Mouse (Mus musculus) liver, adult 2 months (tissue): ENCODE data around the gene 3830406C13Rik. TPM values are rescaled to one million over a fixed set of nuclear protein-coding genes. Genes with fewer than 3 reads are reported as not detected.

Experiments
- DNase-seq: peaks from one replicate; pipeline ENCODE4 v3.0.0-alpha.2; 2011; ENCODE audit warnings: low read depth, low spot score; ENCODE audit errors: extremely low read depth
- H3K27ac ChIP-seq: fragments of 200-500 bp; replicated peaks from 2 replicates; pipeline ENCODE4 v1.5.1; 2012; ENCODE audit warnings: low read depth, mild to moderate bottlenecking, control low read depth, inconsistent platforms, low read length; ENCODE audit not compliant: insufficient read depth
- H3K27me3 ChIP-seq: fragments of 200-500 bp; 2 replicates; pipeline ENCODE4 v1.6.1; 2012; ENCODE audit warnings: mild to moderate bottlenecking, moderate library complexity, low read length, inconsistent platforms; ENCODE audit not compliant: control insufficient read depth, insufficient read depth
- H3K36me3 ChIP-seq: fragments of 200-500 bp; 2 replicates; pipeline ENCODE4 v1.6.1; 2012; ENCODE audit warnings: low read length, inconsistent platforms; ENCODE audit not compliant: control insufficient read depth, insufficient read depth
- H3K4me1 ChIP-seq: fragments of 200-500 bp; 2 replicates; pipeline ENCODE4 v1.6.1; 2011; ENCODE audit warnings: low read length; ENCODE audit not compliant: control insufficient read depth, insufficient read depth
- H3K4me3 ChIP-seq: fragments of 200-500 bp; 2 replicates; pipeline ENCODE4 v1.5.1; 2011; ENCODE audit warnings: low read depth, mild to moderate bottlenecking, control low read depth, low read length, moderate library complexity; ENCODE audit not compliant: insufficient read depth
- H3K79me2 ChIP-seq: fragments of 200-500 bp; 2 replicates; pipeline ENCODE4 v1.6.1; 2012; ENCODE audit warnings: inconsistent platforms, mild to moderate bottlenecking, low read length, moderate library complexity; ENCODE audit not compliant: control insufficient read depth, insufficient read depth
- H3K9ac ChIP-seq: fragments of 200-500 bp; 2 replicates; pipeline ENCODE4 v1.6.1; 2012; ENCODE audit warnings: low read depth, mild to moderate bottlenecking, control low read depth, inconsistent platforms, low read length
- CTCF ChIP-seq: fragments of 200-500 bp; IDR thresholded peaks from 2 replicates; pipeline ENCODE4 v1.5.1; 2011; ENCODE audit warnings: low read depth, low read length, control low read depth
- POLR2A ChIP-seq: fragments of 200-500 bp; IDR thresholded peaks from 2 replicates; pipeline ENCODE4 v1.6.1; 2011; ENCODE audit warnings: low read length, control low read depth; ENCODE audit not compliant: insufficient read depth; ENCODE audit errors: extremely low read depth
- WGBS: fragments of 180-500 bp; shearing (Covaris S2); methylation state at CpG from one replicate; pipeline ENCODE4 v1.1.7; 2018; 5-methylcytosine and 5-hydroxymethylcytosine counted together
- polyA plus RNA-seq: library from polyadenylated mRNA; depleted of rRNA; stranded (reverse); fragments of >200 nt; gene quantifications from 2 replicates; pipeline ENCODE4 v1.2.3, GENCODE M21; 2012
- total RNA-seq: library from RNA; depleted of rRNA; stranded (reverse); fragments of >200 nt; gene quantifications from 2 replicates; pipeline ENCODE4 v1.2.3, GENCODE M21; 2014

3830406C13Rik gene
- total and polyA plus RNA-seq, 2 experiments = 2.5 to 12.6 TPM

- TF ChIP-seq POLR2A = no peak
- peaks cover 4% of the 10 kb centered on the region; the same call in 1 of the 2 replicates for H3K4me1 ChIP-seq
Observed at GRCm38 (mm10) chr14:12299171-12299570, 15.2 kb downstream of the 3830406C13Rik start.

GRCm38 (mm10) chr14:12299654-12300053, 15.7 kb downstream of the 3830406C13Rik start:
- H3K36me3 ChIP-seq = peaks cover 31% of the 10 kb centered on the region
- H3K4me3 ChIP-seq = no peak overlapping the region
- no peak overlapping the region for H3K27ac ChIP-seq
- H3K4me1 ChIP-seq = peaks cover 4% of the 10 kb centered on the region; the same call in 1 of the 2 replicates
- WGBS = 93% methylated on average over 6 of the region's 6 CpGs
- no peak for DNase-seq
- H3K9ac ChIP-seq = no peak overlapping the region
- no peaks in the 10 kb centered on the region for H3K79me2 ChIP-seq
- TF ChIP-seq POLR2A = no peak
- no peak for TF ChIP-seq CTCF
- H3K27me3 ChIP-seq = no peaks in the 10 kb centered on the region

More at GRCm38 (mm10) chr14:12299171-12299570, 15.2 kb downstream of the 3830406C13Rik start:
- DNase-seq = no peak
- Histone ChIP-seq H3K79me2 (no peaks in the 10 kb centered on the region), H3K4me3 (no peak overlapping the region), H3K9ac (no peak overlapping the region), H3K27me3 (no peaks in the 10 kb centered on the region), H3K36me3 (peaks cover 31% of the 10 kb centered on the region), H3K27ac (no peak overlapping the region)

- TF ChIP-seq CTCF (no peak), POLR2A (no peak)
- peaks cover 4% of the 10 kb centered on the region; the same call in 1 of the 2 replicates for H3K4me1 ChIP-seq
- H3K27me3 ChIP-seq = no peaks in the 10 kb centered on the region
- no peak for DNase-seq
- no peaks in the 10 kb centered on the region for H3K79me2 ChIP-seq
- H3K27ac ChIP-seq = no peak overlapping the region
- H3K9ac ChIP-seq = no peak overlapping the region
- no peak overlapping the region for H3K4me3 ChIP-seq
- H3K36me3 ChIP-seq = peaks cover 31% of the 10 kb centered on the region
- 86% methylated on average over 4 of the region's 4 CpGs for WGBS
Observed at GRCm38 (mm10) chr14:12300275-12300674, 16.3 kb downstream of the 3830406C13Rik start.

GRCm38 (mm10) chr14:12300677-12301076, 16.7 kb downstream of the 3830406C13Rik start:
- Histone ChIP-seq H3K27ac (no peak overlapping the region), H3K9ac (no peak overlapping the region), H3K4me3 (no peak overlapping the region), H3K36me3 (peaks cover 31% of the 10 kb centered on the region), H3K4me1 (peaks cover 4% of the 10 kb centered on the region; the same call in 1 of the 2 replicates), H3K79me2 (no peaks in the 10 kb centered on the region), H3K27me3 (no peaks in the 10 kb centered on the region)
- DNase-seq = no peak
- TF ChIP-seq POLR2A (no peak), CTCF (no peak)
- WGBS = 78% methylated on average over 3 of the region's 3 CpGs

GRCm38 (mm10) chr14:12303106-12303505, 19.1 kb downstream of the 3830406C13Rik start:
- Histone ChIP-seq H3K36me3 (peaks cover 18% of the 10 kb centered on the region), H3K79me2 (no peaks in the 10 kb centered on the region), H3K27me3 (no peaks in the 10 kb centered on the region), H3K9ac (no peak overlapping the region), H3K4me3 (no peak overlapping the region), H3K4me1 (peaks cover 4% of the 10 kb centered on the region; the same call in 1 of the 2 replicates), H3K27ac (no peak overlapping the region)
- WGBS = 27% methylated on average over 2 of the region's 2 CpGs
- peak; percentile 83 for DNase-seq
- TF ChIP-seq POLR2A (no peak), CTCF (no peak)

- H3K9ac ChIP-seq = no peak overlapping the region
- H3K27me3 ChIP-seq = peaks cover 7% of the 10 kb centered on the region
- no peaks in the 10 kb centered on the region for H3K4me1 ChIP-seq
- no peak overlapping the region for H3K27ac ChIP-seq
- H3K36me3 ChIP-seq = no peaks in the 10 kb centered on the region
- peak; percentile 55 for DNase-seq
- TF ChIP-seq CTCF = peak; percentile 56; the same call in 1 of the 2 replicates
- TF ChIP-seq POLR2A = no peak
- no peaks in the 10 kb centered on the region for H3K79me2 ChIP-seq
- WGBS = 63% methylated on average over 7 of the region's 7 CpGs
- no peak overlapping the region for H3K4me3 ChIP-seq
Observed at GRCm38 (mm10) chr14:12333622-12334021, 49.6 kb downstream of the 3830406C13Rik start.
